Mouse (Mus musculus): ENCODE data around the gene Olfr683. TPM values are rescaled to one million over a fixed set of nuclear protein-coding genes. Genes with fewer than 3 reads are reported as not detected.

Olfr683 gene
- polyA plus RNA-seq (2021; fragmentation: Nextera tagmentation), result not detected in 2 replicates
- long read RNA-seq, experiment 1, result 0 reads
- long read RNA-seq, experiment 2, result 0 reads

GRCm38 (mm10) chr7:105146912-105147311, at the start of gene Olfr683:
Gene Olfr683 (minus strand): TSS chr7:105147012.

GRCm38 (mm10) chr7:105185912-105186311, 39.1 kb upstream of the Olfr683 start, which contains the start of gene Olfr685:
Gene Olfr685 (minus strand): TSS chr7:105186012.

GRCm38 (mm10) chr7:105163553-105163952, 16.7 kb upstream of the Olfr683 start, which contains the start of gene Olfr684:
Gene Olfr684 (minus strand): TSS chr7:105163653.

GRCm38 (mm10) chr7:105116536-105116935, 30.3 kb downstream of the Olfr683 start, which contains the start of gene Olfr681:
Gene Olfr681 (plus strand): TSS chr7:105116836.

GRCm38 (mm10) chr7:105092717-105093116, 54.1 kb downstream of the Olfr683 start, which contains the start of gene Olfr680-ps1:
Gene Olfr680-ps1 (minus strand): TSS chr7:105092817.

Other genes with a start within 250 kb of the Olfr683 start
- not detected in 2 replicates for gene Olfr667, start 225.5 kb downstream of the Olfr683 start, polyA plus RNA-seq (2021; fragmentation: Nextera tagmentation)
- not detected in 2 replicates for gene Olfr668, start 219.0 kb downstream of the Olfr683 start, polyA plus RNA-seq (2021; fragmentation: Nextera tagmentation)
- gene Olfr669, start 212.8 kb downstream of the Olfr683 start, polyA plus RNA-seq (2021; fragmentation: Nextera tagmentation), result not detected in 2 replicates
- gene Olfr670, start 184.4 kb downstream of the Olfr683 start, polyA plus RNA-seq (2021; fragmentation: Nextera tagmentation), result not detected in 2 replicates
- gene Olfr671, start 167.9 kb downstream of the Olfr683 start, polyA plus RNA-seq (2021; fragmentation: Nextera tagmentation), result not detected in 2 replicates
- gene Olfr672, start 145.0 kb downstream of the Olfr683 start, polyA plus RNA-seq (2021; fragmentation: Nextera tagmentation), result not detected in 2 replicates
- not detected in 2 replicates for gene Olfr675, start 118.6 kb downstream of the Olfr683 start, polyA plus RNA-seq (2021; fragmentation: Nextera tagmentation)
- gene Olfr676, start 114.3 kb downstream of the Olfr683 start, polyA plus RNA-seq (2021; fragmentation: Nextera tagmentation), result not detected in 2 replicates
- not detected in 2 replicates for gene Olfr677, start 95.6 kb downstream of the Olfr683 start, polyA plus RNA-seq (2021; fragmentation: Nextera tagmentation)
- not detected in 2 replicates for gene Olfr678, start 82.5 kb downstream of the Olfr683 start, polyA plus RNA-seq (2021; fragmentation: Nextera tagmentation)
- not detected in 2 replicates for gene Olfr679, start 65.8 kb downstream of the Olfr683 start, polyA plus RNA-seq (2021; fragmentation: Nextera tagmentation)
- gene Olfr680-ps1, start 54.2 kb downstream of the Olfr683 start, polyA plus RNA-seq (2021; fragmentation: Nextera tagmentation), result not detected in 2 replicates
- not detected in 2 replicates for gene Olfr681, start 30.2 kb downstream of the Olfr683 start, polyA plus RNA-seq (2021; fragmentation: Nextera tagmentation)
- gene Olfr684, start 16.6 kb upstream of the Olfr683 start, polyA plus RNA-seq (2021; fragmentation: Nextera tagmentation), result not detected in 2 replicates
- not detected in 2 replicates for gene Olfr685, start 39.0 kb upstream of the Olfr683 start, polyA plus RNA-seq (2021; fragmentation: Nextera tagmentation)
- not detected in 2 replicates for gene Olfr686, start 60.5 kb upstream of the Olfr683 start, polyA plus RNA-seq (2021; fragmentation: Nextera tagmentation)
- not detected in 2 replicates for gene Olfr688, start 141.1 kb upstream of the Olfr683 start, polyA plus RNA-seq (2021; fragmentation: Nextera tagmentation)
- gene Olfr689, start 164.2 kb upstream of the Olfr683 start, polyA plus RNA-seq (2021; fragmentation: Nextera tagmentation), result not detected in 2 replicates
- not detected in 2 replicates for gene Olfr690, start 187.1 kb upstream of the Olfr683 start, polyA plus RNA-seq (2021; fragmentation: Nextera tagmentation)
- 0.15 TPM in 1 of 2 replicates, not detected in the other for gene Olfr691, start 195.3 kb upstream of the Olfr683 start, polyA plus RNA-seq (2021; fragmentation: Nextera tagmentation)
- gene Olfr692, start 221.2 kb upstream of the Olfr683 start, polyA plus RNA-seq (2021; fragmentation: Nextera tagmentation), result not detected in 2 replicates
- not detected in 2 replicates for gene Gm5901, start 228.0 kb upstream of the Olfr683 start, polyA plus RNA-seq (2021; fragmentation: Nextera tagmentation)

Measured in layer of hippocampus, adult 6 months (tissue).